Mouse (Mus musculus) MEL (cell line): ENCODE measurements around the gene Actr1b. TPM values are rescaled to one million over a fixed set of nuclear protein-coding genes. Genes with fewer than 3 reads are reported as not detected.
A peak's percentile ranks its signal among the peaks of the same experiment; 100 is the strongest.
"Not testable (repeated sequence)": the region's sequence is repeated elsewhere in the genome, so short reads cannot be mapped to it uniquely, and the experiment has no call there.

Experiments used
- DNase-seq: peaks from one replicate; pipeline ENCODE4 v3.0.0; 2011; ENCODE audit warnings: low read depth, low spot score
- H3K27ac ChIP-seq: 2 replicates; pipeline ENCODE4 v1.5.1; 2012; ENCODE audit warnings: low read depth, mild to moderate bottlenecking, control low read depth, low read length, moderate library complexity; ENCODE audit not compliant: control insufficient read depth
- H3K27me3 ChIP-seq, 2 experiments: fragments of 150-350 bp in 1 of 2; sonication (generic) in 1 of 2; 2 replicates each; pipeline ENCODE4 v1.6.1; 2012; ENCODE audit warnings: low read length in 2 of 2, mild to moderate bottlenecking in 2 of 2, improper control_type of control experiment in 1 of 2, moderate library complexity in 1 of 2; ENCODE audit not compliant: insufficient read depth in 2 of 2, control insufficient read depth in 1 of 2
- H3K36me3 ChIP-seq, 2 experiments: 2 replicates each; pipeline ENCODE4 v1.6.1; 2012 to 2014; ENCODE audit warnings: low read length in 2 of 2, improper control_type of control experiment in 1 of 2, inconsistent platforms in 1 of 2, mild to moderate bottlenecking in 1 of 2; ENCODE audit not compliant: insufficient read depth in 2 of 2, control insufficient read depth in 1 of 2
- H3K4me1 ChIP-seq, 2 experiments: fragments of 150-350 bp in 1 of 2; sonication (generic) in 1 of 2; 2 replicates each; pipeline ENCODE4 v1.6.1; 2012; ENCODE audit warnings: low read length in 2 of 2, improper control_type of control experiment in 1 of 2, mild to moderate bottlenecking in 1 of 2; ENCODE audit not compliant: insufficient read depth in 2 of 2, control insufficient read depth in 1 of 2
- H3K4me3 ChIP-seq, 2 experiments: fragments of 150-350 bp in 1 of 2; sonication (generic) in 1 of 2; 2 replicates each; pipeline ENCODE4 v1.5.1; 2012; ENCODE audit warnings: low read depth in 2 of 2, low read length in 2 of 2, mild to moderate bottlenecking in 2 of 2, moderate library complexity in 2 of 2, control low read depth in 1 of 2, improper control_type of control experiment in 1 of 2; ENCODE audit not compliant: control insufficient read depth in 1 of 2, insufficient read depth in 1 of 2
- H3K79me2 ChIP-seq: 2 replicates; pipeline ENCODE4 v1.6.1; 2012; ENCODE audit warnings: mild to moderate bottlenecking, low read length, moderate library complexity; ENCODE audit not compliant: control insufficient read depth, poor library complexity, insufficient read depth
- H3K9ac ChIP-seq: 2 replicates; pipeline ENCODE4 v1.6.1; 2012; ENCODE audit warnings: low read depth, mild to moderate bottlenecking, control low read depth, low read length, moderate library complexity; ENCODE audit not compliant: control insufficient read depth, poor library complexity, severe bottlenecking
- H3K9me3 ChIP-seq: fragments of 150-350 bp; sonication (generic); replicated peaks from 2 replicates; pipeline ENCODE4 v1.6.1; 2012; ENCODE audit warnings: mild to moderate bottlenecking, low read length, improper control_type of control experiment, moderate library complexity; ENCODE audit not compliant: insufficient read depth
- BHLHE40 ChIP-seq: IDR thresholded peaks from 2 replicates; pipeline ENCODE4 v1.6.1; 2012; ENCODE audit warnings: low read depth, mild to moderate bottlenecking, inconsistent platforms, low read length, improper control_type of control experiment, borderline replicate concordance
- CHD2 ChIP-seq: IDR thresholded peaks from 2 replicates; pipeline ENCODE4 v1.6.1; 2011; ENCODE audit warnings: low read length, improper control_type of control experiment
- ELF1 ChIP-seq: IDR thresholded peaks from 2 replicates; pipeline ENCODE4 v1.6.1; 2014; ENCODE audit warnings: low read depth, mild to moderate bottlenecking, inconsistent platforms, low read length, improper control_type of control experiment, moderate library complexity
- EP300 ChIP-seq, 2 experiments: IDR thresholded peaks; 2 replicates each; pipeline ENCODE4 v1.6.1; 2011; ENCODE audit warnings: improper control_type of control experiment in 2 of 2, low read length in 2 of 2, low read depth in 1 of 2, mild to moderate bottlenecking in 1 of 2
- ETS1 ChIP-seq: IDR thresholded peaks from 2 replicates; pipeline ENCODE4 v1.6.1; 2012; ENCODE audit warnings: low read depth, mild to moderate bottlenecking, inconsistent platforms, low read length, improper control_type of control experiment, moderate library complexity
- GABPA ChIP-seq: IDR thresholded peaks from 2 replicates; pipeline ENCODE4 v1.6.1; 2012; ENCODE audit warnings: low read depth, mild to moderate bottlenecking, inconsistent platforms, low read length, improper control_type of control experiment, moderate library complexity
- GATA1 ChIP-seq: IDR thresholded peaks from 2 replicates; pipeline ENCODE4 v1.6.1; 2011; ENCODE audit warnings: low read depth, low read length, improper control_type of control experiment
- MAX ChIP-seq: IDR thresholded peaks from 2 replicates; pipeline ENCODE4 v1.6.1; 2011; ENCODE audit warnings: low read length, improper control_type of control experiment
- MEF2A ChIP-seq: IDR thresholded peaks from 2 replicates; pipeline ENCODE4 v1.6.1; 2014; ENCODE audit warnings: low read depth, mild to moderate bottlenecking, inconsistent platforms, low read length, improper control_type of control experiment; ENCODE audit not compliant: poor library complexity, insufficient replicate concordance, severe bottlenecking; ENCODE audit errors: extremely low read depth
- MYC ChIP-seq: IDR thresholded peaks from 2 replicates; pipeline ENCODE4 v1.6.1; 2011; ENCODE audit warnings: low read depth, mild to moderate bottlenecking, low read length, improper control_type of control experiment, moderate library complexity
- NRF1 ChIP-seq: IDR thresholded peaks from 2 replicates; pipeline ENCODE4 v1.6.1; 2014; ENCODE audit warnings: low read depth, mild to moderate bottlenecking, inconsistent platforms, low read length, improper control_type of control experiment, moderate library complexity; ENCODE audit not compliant: poor library complexity, insufficient read depth, severe bottlenecking
- POLR2AphosphoS2 ChIP-seq: IDR thresholded peaks from 2 replicates; pipeline ENCODE4 v1.6.1; 2011; ENCODE audit warnings: low read length, improper control_type of control experiment
- RAD21 ChIP-seq: IDR thresholded peaks from 2 replicates; pipeline ENCODE4 v1.6.1; 2011; ENCODE audit warnings: mild to moderate bottlenecking, low read depth, low read length, improper control_type of control experiment
- RCOR1 ChIP-seq: IDR thresholded peaks from 2 replicates; pipeline ENCODE4 v1.6.1; 2012; ENCODE audit warnings: low read depth, mild to moderate bottlenecking, inconsistent platforms, low read length, improper control_type of control experiment
- SIN3A ChIP-seq: IDR thresholded peaks from 2 replicates; pipeline ENCODE4 v1.6.1; 2012; ENCODE audit warnings: low read length, improper control_type of control experiment, inconsistent platforms
- SMC3 ChIP-seq: IDR thresholded peaks from 2 replicates; pipeline ENCODE4 v1.6.1; 2011; ENCODE audit warnings: low read depth, low read length, improper control_type of control experiment
- TAL1 ChIP-seq: IDR thresholded peaks from 2 replicates; pipeline ENCODE4 v1.6.1; 2012; ENCODE audit warnings: mild to moderate bottlenecking, inconsistent platforms, low read length, moderate library complexity, mixed read lengths
- TBP ChIP-seq: IDR thresholded peaks from 2 replicates; pipeline ENCODE4 v1.8.0; 2011; ENCODE audit warnings: low read depth, low read length, improper control_type of control experiment
- TCF12 ChIP-seq: IDR thresholded peaks from 2 replicates; pipeline ENCODE4 v1.6.1; 2014; ENCODE audit warnings: low read depth, mild to moderate bottlenecking, inconsistent platforms, low read length, improper control_type of control experiment, moderate library complexity
- UBTF ChIP-seq: IDR thresholded peaks from 2 replicates; pipeline ENCODE4 v1.6.1; 2012; ENCODE audit warnings: low read depth, mild to moderate bottlenecking, inconsistent platforms, low read length, improper control_type of control experiment, moderate library complexity, borderline replicate concordance; ENCODE audit not compliant: insufficient read depth
- USF1 ChIP-seq: IDR thresholded peaks from 2 replicates; pipeline ENCODE4 v1.6.1; 2014; ENCODE audit warnings: low read depth, mild to moderate bottlenecking, inconsistent platforms, low read length, improper control_type of control experiment, moderate library complexity
- ZMIZ1 ChIP-seq: IDR thresholded peaks from 2 replicates; pipeline ENCODE4 v1.6.1; 2012; ENCODE audit warnings: low read depth, mild to moderate bottlenecking, inconsistent platforms, low read length, improper control_type of control experiment, moderate library complexity
- ZNF384 ChIP-seq: IDR thresholded peaks from 2 replicates; pipeline ENCODE4 v1.6.1; 2012; ENCODE audit warnings: low read depth, mild to moderate bottlenecking, inconsistent platforms, low read length, improper control_type of control experiment
- polyA plus RNA-seq, 2 experiments: library from polyadenylated mRNA; stranded (reverse) in 1 of 2; unstranded in 1 of 2; fragments of >175 nt in 1 of 2; fragments of >200 nt in 1 of 2; gene quantifications; 2 replicates each; pipeline versions ENCODE4 v1.2.1 to v1.2.4; 2012; ENCODE audit warnings: low replicate concordance in 2 of 2, low read depth in 1 of 2; ENCODE audit not compliant: insufficient read length in 2 of 2, insufficient read depth in 1 of 2, missing spikeins in 1 of 2
- total RNA-seq: library from RNA; depleted of rRNA; stranded (reverse); fragments of 300-350 nt; gene quantifications from 2 replicates; pipeline ENCODE4 v1.2.3, GENCODE M21; 2012

Actr1b gene
- total and polyA plus RNA-seq, 3 experiments: 86.1 to 106 TPM; not detected in 1

GRCm38 (mm10) chr1:36668007-36668406 lies 46.2 kb downstream of the Actr1b start:
- H3K79me2 ChIP-seq, H3K4me3 ChIP-seq, H3K9me3 ChIP-seq, H3K9ac ChIP-seq, H3K27ac ChIP-seq, H3K27me3 ChIP-seq: not testable (repeated sequence)
- TF ChIP-seq TBP: peak; percentile 94
- 0 out of 2 replicates have a peak, but pooled peaks have one; percentile 20 for TF ChIP-seq ZNF384
- Histone ChIP-seq H3K36me3 (peaks cover 0 to 27% of the 10 kb centered on the region in 2 experiments; a peak in 2 of 4 replicates), H3K4me1 (peaks cover 16 to 34% of the 10 kb centered on the region in 2 experiments; a peak in 3 of 4 replicates)
- DNase-seq: peak; percentile 32

- Histone ChIP-seq H3K36me3 (peaks cover 0 to 22% of the 10 kb centered on the region in 2 experiments; a peak in 2 of 4 replicates), H3K9ac (no peak overlapping the region), H3K27me3 (no peaks in the 10 kb centered on the region), H3K79me2 (no peaks in the 10 kb centered on the region), H3K4me3 (no peak overlapping the region), H3K27ac (no peak overlapping the region; the same call in 1 of the 2 replicates), H3K9me3 (no peaks in the 10 kb centered on the region), H3K4me1 (peaks cover 16 to 27% of the 10 kb centered on the region in 2 experiments; a peak in 3 of 4 replicates)
- no peak for DNase-seq
- TF ChIP-seq CHD2 (no peak), SIN3A (no peak), POLR2AphosphoS2 (no peak), EP300 (IDR thresholded peaks at IDR 0.05; ENCODE audit: low read depth in 1 of 2, low read length in 2 of 2) (no peak), NRF1 (no peak), RCOR1 (no peak), GATA1 (no peak), ZNF384 (no peak)
These were observed 48.3 kb downstream of the Actr1b start for GRCm38 (mm10) chr1:36665934-36666333.

GRCm38 (mm10) chr1:36665165-36665723 lies 49.0 kb downstream of the Actr1b start:
- no peak for DNase-seq
- peak overlapping the region; percentile 14; the same call in 1 of the 2 replicates for H3K9ac ChIP-seq
- peak overlapping the region; percentile 53; the same call in 1 of the 2 replicates for H3K27ac ChIP-seq
- H3K36me3 ChIP-seq: peaks cover 0 to 17% of the 10 kb centered on the region in 2 experiments; a peak in 2 of 4 replicates
- H3K4me3 ChIP-seq: no peak overlapping the region
- no peak for TF ChIP-seq TBP
- TF ChIP-seq ETS1: no peak
- TF ChIP-seq RAD21: no peak
- TF ChIP-seq TAL1: no peak
- no peak for TF ChIP-seq TCF12
- TF ChIP-seq CHD2: no peak
- TF ChIP-seq GABPA: no peak
- TF ChIP-seq EP300 (IDR thresholded peaks at IDR 0.05; ENCODE audit: low read depth in 1 of 2, low read length in 2 of 2): no peak
- TF ChIP-seq NRF1: no peak
- no peak for TF ChIP-seq BHLHE40
- no peak for TF ChIP-seq ELF1
- no peak for TF ChIP-seq ZMIZ1
- no peak for TF ChIP-seq MEF2A
- no peak for TF ChIP-seq MYC
- TF ChIP-seq RCOR1: no peak
- TF ChIP-seq SMC3: no peak
- no peak for TF ChIP-seq UBTF
- TF ChIP-seq USF1: no peak
- TF ChIP-seq MAX: no peak
- no peak for TF ChIP-seq SIN3A
- no peaks in the 10 kb centered on the region for H3K27me3 ChIP-seq
- H3K79me2 ChIP-seq: no peaks in the 10 kb centered on the region
- no peaks in the 10 kb centered on the region for H3K9me3 ChIP-seq
- H3K4me1 ChIP-seq: peaks cover 13 to 26% of the 10 kb centered on the region in 2 experiments; a peak in 3 of 4 replicates
